Mouse (Mus musculus): ENCODE data around the gene Zmynd11.
A peak's percentile ranks its signal among the peaks of the same experiment; 100 is the strongest.
"Not testable (repeated sequence)": the region's sequence is repeated elsewhere in the genome, so short reads cannot be mapped to it uniquely, and the experiment has no call there.

The Zmynd11 gene

GRCm38 (mm10) chr13:9764646-9765536 lies at the start of gene Zmynd11:
Gene Zmynd11 (minus strand): TSS chr13:9765330.
- peak in 1 of 2 experiments; percentile 47 for DNase-seq (ENCODE audit: low spot score in 2 of 2)

GRCm38 (mm10) chr13:9795889-9796631 lies 30.9 kb upstream of the Zmynd11 start:
- DNase-seq (ENCODE audit: low spot score in 2 of 2) = no peak

- no peak for DNase-seq (ENCODE audit: low spot score in 2 of 2)
These were observed 20.9 kb upstream of the Zmynd11 start for GRCm38 (mm10) chr13:9786050-9786449.

GRCm38 (mm10) chr13:9783717-9784116 lies 18.6 kb upstream of the Zmynd11 start:
- DNase-seq (ENCODE audit: low spot score in 2 of 2) = no peak

GRCm38 (mm10) chr13:9775901-9776300 lies 10.8 kb upstream of the Zmynd11 start:
- DNase-seq (ENCODE audit: low spot score in 2 of 2) = no peak

- no peak for DNase-seq (ENCODE audit: low spot score in 2 of 2)
These were observed 8.9 kb upstream of the Zmynd11 start for GRCm38 (mm10) chr13:9774077-9774476.

- no peak for DNase-seq (ENCODE audit: low spot score in 2 of 2)
These were observed 2.1 kb upstream of the Zmynd11 start for GRCm38 (mm10) chr13:9767279-9767678.

- no peak for DNase-seq (ENCODE audit: low spot score in 2 of 2)
These were observed 1.4 kb upstream of the Zmynd11 start for GRCm38 (mm10) chr13:9766497-9766896.

GRCm38 (mm10) chr13:9765537-9765851 lies 364 bp upstream of the Zmynd11 start:
- DNase-seq (ENCODE audit: low spot score in 2 of 2) = no peak

GRCm38 (mm10) chr13:9763828-9764645 lies 1.1 kb downstream of the Zmynd11 start:
- peak in 1 of 2 experiments; percentile 40 for DNase-seq (ENCODE audit: low spot score in 2 of 2)

GRCm38 (mm10) chr13:9763100-9763827 lies 1.9 kb downstream of the Zmynd11 start:
- DNase-seq (ENCODE audit: low spot score in 2 of 2) = peak in 1 of 2 experiments; percentile 35

GRCm38 (mm10) chr13:9760057-9760456 lies 5.1 kb downstream of the Zmynd11 start:
- DNase-seq (ENCODE audit: low spot score in 2 of 2) = no peak

GRCm38 (mm10) chr13:9757842-9758491 lies 7.2 kb downstream of the Zmynd11 start:
- DNase-seq (ENCODE audit: low spot score in 2 of 2) = peak in 1 of 2 experiments; percentile 31

GRCm38 (mm10) chr13:9753706-9754105 lies 11.4 kb downstream of the Zmynd11 start:
- DNase-seq (ENCODE audit: low spot score in 2 of 2) = no peak

GRCm38 (mm10) chr13:9750320-9750719 lies 14.8 kb downstream of the Zmynd11 start:
- no peak for DNase-seq (ENCODE audit: low spot score in 2 of 2)

- no peak for DNase-seq (ENCODE audit: low spot score in 2 of 2)
These were observed 15.3 kb downstream of the Zmynd11 start for GRCm38 (mm10) chr13:9749796-9750195.

GRCm38 (mm10) chr13:9738190-9738589 lies 26.9 kb downstream of the Zmynd11 start:
- DNase-seq (ENCODE audit: low spot score in 2 of 2) = no peak

GRCm38 (mm10) chr13:9737024-9737423 lies 28.1 kb downstream of the Zmynd11 start:
- no peak for DNase-seq (ENCODE audit: low spot score in 2 of 2)

- DNase-seq (ENCODE audit: low spot score in 2 of 2) = not testable (repeated sequence)
These were observed 32.9 kb downstream of the Zmynd11 start for GRCm38 (mm10) chr13:9732262-9732661.

- no peak for DNase-seq (ENCODE audit: low spot score in 2 of 2)
These were observed 36.1 kb downstream of the Zmynd11 start for GRCm38 (mm10) chr13:9729073-9729472.

GRCm38 (mm10) chr13:9715224-9715623 lies 49.9 kb downstream of the Zmynd11 start:
- no peak for DNase-seq (ENCODE audit: low spot score in 2 of 2)
